ENCODE assay signal across 10 mouse cellular contexts in the genomic region with DNA sequence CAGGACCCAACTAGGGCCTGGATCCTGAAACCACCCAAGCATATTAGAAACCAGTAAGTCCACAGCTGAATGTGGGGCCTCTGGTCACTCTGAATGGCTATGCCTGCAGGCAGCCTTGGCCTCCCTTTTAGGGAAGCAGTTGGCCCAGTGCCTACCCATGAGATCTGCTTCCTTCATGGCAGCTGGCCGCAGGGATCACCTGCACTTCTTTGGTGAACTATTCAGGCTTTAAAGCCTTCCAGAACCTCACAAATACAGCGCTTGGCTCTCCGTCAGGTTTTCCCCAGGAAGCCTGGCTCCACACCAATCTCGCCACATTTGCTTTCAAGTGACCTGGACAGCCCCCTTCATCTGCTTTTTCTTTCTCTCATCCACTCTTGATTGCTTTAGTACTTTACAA. TPM values are rescaled to one million over a fixed set of nuclear protein-coding genes. Genes with fewer than 3 reads are reported as not detected.
A peak's percentile ranks its signal among the peaks of the same experiment; 100 is the strongest.
DNase-seq lines count a peak whose midpoint lies in the region; ATAC-seq and TF ChIP-seq lines count a peak whose summit lies in the region.
"Had no signal": no experiment of that assay in that cellular context is flagged by ENCODE, and none has a peak within 500 bp of the region (broad histone marks: within the 10 kb centered on the region; RNA-seq: fewer than 3 reads in every experiment).

No protein-coding gene starts in this region.

- no peaks in the 10 kb centered on the region for H3K27me3 ChIP-seq in forebrain, postnatal 0 days (ENCODE audit: insufficient read depth, low read length)
- no peaks in the 10 kb centered on the region for H3K27me3 ChIP-seq in intestine, embryonic 15.5 days (replicated peaks)
- H3K27me3 ChIP-seq: midbrain, embryonic 12.5 days had no signal

- DNase-seq in gastrocnemius, adult 18-20 months (ENCODE audit: low spot score), result peak; percentile 45
- DNase-seq in gastrocnemius, postnatal 25 days, result no peak
- DNase-seq in ovary, postnatal 14 days (ENCODE audit: low spot score), result peak; percentile 33
- no peak for DNase-seq in ovary, adult 18-20 months (ENCODE audit: low spot score)
- DNase-seq in forebrain, postnatal 0 days, result peak; percentile 64
- peak; percentile 30 to 58 for DNase-seq in layer of hippocampus, postnatal 14 days (ENCODE audit: low spot score in 2 of 2)
- no peak for DNase-seq in testis, postnatal 14 days (ENCODE audit: low spot score)

- 31% methylated on average over 4 of the region's 4 CpGs for WGBS in forebrain, postnatal 0 days
- 64% methylated on average over 4 of the region's 4 CpGs for WGBS in intestine, embryonic 15.5 days

- no peaks in the 10 kb centered on the region for H3K36me3 ChIP-seq in forebrain, postnatal 0 days (ENCODE audit: insufficient read depth)
- H3K36me3 ChIP-seq in intestine, embryonic 15.5 days, result no peaks in the 10 kb centered on the region
- H3K36me3 ChIP-seq: midbrain, embryonic 12.5 days had no signal

- H3K9ac ChIP-seq in forebrain, postnatal 0 days, result no peak overlapping the region
- no peak overlapping the region for H3K9ac ChIP-seq in intestine, embryonic 15.5 days
- H3K9ac ChIP-seq: liver, embryonic 14.5 days; midbrain, embryonic 12.5 days had no signal

- no peaks in the 10 kb centered on the region for H3K4me1 ChIP-seq in forebrain, postnatal 0 days (ENCODE audit: insufficient read depth)
- H3K4me1 ChIP-seq in intestine, embryonic 15.5 days (replicated peaks), result no peaks in the 10 kb centered on the region
- H3K4me1 ChIP-seq: midbrain, embryonic 12.5 days had no signal

- H3K27ac ChIP-seq in forebrain, postnatal 0 days (ENCODE audit: low read depth, low read length), result no peak overlapping the region
- no peak overlapping the region for H3K27ac ChIP-seq in intestine, embryonic 15.5 days
- H3K27ac ChIP-seq: liver, embryonic 14.5 days; midbrain, embryonic 12.5 days had no signal

- no peak for TF ChIP-seq CTCF in forebrain, postnatal 0 days (IDR thresholded peaks at IDR 0.05; ENCODE audit: low read depth)

- ATAC-seq in forebrain, postnatal 0 days, result peak; percentile 25; the same call in 1 of the 2 replicates
- no peak for ATAC-seq in intestine, embryonic 15.5 days

- H3K4me2 ChIP-seq in forebrain, postnatal 0 days (ENCODE audit: low read depth), result no peak overlapping the region
- no peak overlapping the region for H3K4me2 ChIP-seq in intestine, embryonic 15.5 days (replicated peaks)
- H3K4me2 ChIP-seq: midbrain, embryonic 12.5 days had no signal

- no peak overlapping the region for H3K4me3 ChIP-seq in forebrain, postnatal 0 days (ENCODE audit: low read depth, low read length)
- H3K4me3 ChIP-seq in intestine, embryonic 15.5 days (replicated peaks), result no peak overlapping the region
- H3K4me3 ChIP-seq: midbrain, embryonic 12.5 days had no signal

- no peaks in the 10 kb centered on the region for H3K9me3 ChIP-seq in forebrain, postnatal 0 days (ENCODE audit: low read length)
- H3K9me3 ChIP-seq in intestine, embryonic 15.5 days, result no peaks in the 10 kb centered on the region
- H3K9me3 ChIP-seq: midbrain, embryonic 12.5 days had no signal

RNA-seq across cellular contexts. Expression of a gene that starts 31.3 kb away (rescaled TPM):
- total RNA-seq in gastrocnemius, adult 18-20 months (2021), result 1 to 10 TPM; 3.4 to 5.6 TPM
- 1 to 10 TPM; 6.9 to 7.2 TPM for total RNA-seq in gastrocnemius, postnatal 25 days (2021)
- total RNA-seq in forebrain, postnatal 0 days (2014; rRNA removed), result 6.8 and 11.4 TPM in 2 replicates
- 7.3 and 14.3 TPM in 2 replicates for polyA plus RNA-seq in forebrain, postnatal 0 days (2015; fragmentation: Nextera tagmentation; extraction: Ambion mirVana)
- total RNA-seq in layer of hippocampus, postnatal 14 days (2021), result 10 to 100 TPM; 15.7 to 16.9 TPM
- polyA plus RNA-seq in intestine, embryonic 15.5 days (2015; fragmentation: Nextera tagmentation; extraction: Ambion mirVana), result 23.2 and 27.4 TPM in 2 replicates

Comparison
In these comparisons a context has a peak if more than half of its experiments do, and no peak if none do; other contexts are left out.
1. DNase-seq: peak in gastrocnemius, adult 18-20 months (single experiment), ovary, postnatal 14 days (single experiment), forebrain, postnatal 0 days (single experiment) and layer of hippocampus, postnatal 14 days (2 of 2); none in gastrocnemius, postnatal 25 days (single experiment), ovary, adult 18-20 months (single experiment) and testis, postnatal 14 days (single experiment).